17 mouse cellular contexts compared by ENCODE assay signal in genomic region chrX:8123821-8124470, GRCm38 (mm10). TPM values are rescaled to one million over a fixed set of nuclear protein-coding genes. Genes with fewer than 3 reads are reported as not detected.
DNase-seq lines count a peak whose midpoint lies in the region; ATAC-seq lines count a peak whose summit lies in the region.
"Had no signal": no experiment of that assay in that cellular context is flagged by ENCODE, and none has a peak within 500 bp of the region (broad histone marks: within the 10 kb centered on the region; RNA-seq: fewer than 3 reads in every experiment).

No protein-coding gene starts in this region.

- intact Hi-C loops in left cerebral cortex, postnatal 36 days (cut with DNase I) = loop anchor here (10.0 kb wide), 1 partner anchor 199 kb away; the partner anchor contains the start of gene Eras

- DNase-seq in cerebellum, postnatal 4 days (ENCODE audit: low spot score in 2 of 2) = no peak
- peak; percentile 84 for DNase-seq in cerebellum, adult 9-10 months
- peak; percentile 53 to 72 for DNase-seq in cerebellum, postnatal 25 days
- no peak for DNase-seq in spleen, adult 18-20 months
- no peak for DNase-seq in frontal cortex, postnatal 10 days (ENCODE audit: low spot score in 2 of 2)
- no peak for DNase-seq in left cerebral cortex, postnatal 36 days (ENCODE audit: low spot score in 2 of 2)
- DNase-seq: adrenal gland, adult 8-10 months; B cell, adult 2 months; forebrain, postnatal 0 days; gastrocnemius, postnatal 36 days; heart, adult 11 months; heart, postnatal 36 days; kidney, adult 2 months had no signal

- ATAC-seq in cerebellum, adult (ENCODE audit: insufficient number of reproducible peaks, low FRiP score, low TSS enrichment) = peak; percentile 56; the same call in 1 of the 2 replicates
- ATAC-seq: CD4-positive, CD25-positive, alpha-beta regulatory T cell, adult 4 months; forebrain, embryonic 13.5 days; forebrain, postnatal 0 days; intestine, embryonic 16.5 days had no signal

RNA-seq across cellular contexts. Expression of gene Wdr13, which starts 8.7 kb away (rescaled TPM):
- 100 to 1,000 TPM; 203 TPM for total RNA-seq in left cerebral cortex, postnatal 36 days (2021)

RNA-seq across cellular contexts. Expression of gene Rbm3, which starts 21.7 kb away (rescaled TPM):
- 100 to 1,000 TPM; 124 to 126 TPM for total RNA-seq in left cerebral cortex, postnatal 36 days (2021)

RNA-seq across cellular contexts. Expression of gene Was, which starts 33.6 kb away (rescaled TPM):
- total RNA-seq in left cerebral cortex, postnatal 36 days (2021) = 1 to 10 TPM; 1.5 to 1.6 TPM

RNA-seq across cellular contexts. Expression of gene Suv39h1, which starts 49.4 kb away (rescaled TPM):
- total RNA-seq in left cerebral cortex, postnatal 36 days (2021) = 10 to 100 TPM; 28.3 TPM

RNA-seq across cellular contexts. Expression of gene Tbc1d25, which starts 52.0 kb away (rescaled TPM):
- 10 to 100 TPM; 15.9 to 16.8 TPM for total RNA-seq in left cerebral cortex, postnatal 36 days (2021)

Comparison
In these comparisons a context has a peak if more than half of its experiments do, and no peak if none do; other contexts are left out.
1. DNase-seq: peak in cerebellum, adult 9-10 months (single experiment) and cerebellum, postnatal 25 days (2 of 2); none in cerebellum, postnatal 4 days (0 of 2), spleen, adult 18-20 months (0 of 2), frontal cortex, postnatal 10 days (0 of 2) and left cerebral cortex, postnatal 36 days (0 of 2).